Mouse (Mus musculus) limb, embryonic 13.5 days (tissue): ENCODE results near the gene Dnajc4. TPM values are rescaled to one million over a fixed set of nuclear protein-coding genes. Genes with fewer than 3 reads are reported as not detected.
A peak's percentile ranks its signal among the peaks of the same experiment; 100 is the strongest.
"Not testable (repeated sequence)": the region's sequence is repeated elsewhere in the genome, so short reads cannot be mapped to it uniquely, and the experiment has no call there.

Source experiments
- ATAC-seq: fragments of 200-750 bp; cut with Nextera tagmentation; 2 replicates; pipeline ENCODE4 v1.8.0; 2017; ENCODE audit warnings: low read depth, moderate number of reproducible peaks, moderate TSS enrichment; ENCODE audit not compliant: low FRiP score
- H3K27ac ChIP-seq: fragments of 300-500 bp; sonication (generic); 2 replicates; pipeline ENCODE4 v1.5.1; 2015; ENCODE audit warnings: inconsistent platforms, mild to moderate bottlenecking, moderate library complexity
- H3K27me3 ChIP-seq: fragments of 300-500 bp; sonication (generic); 2 replicates; pipeline ENCODE4 v1.6.1; 2015; ENCODE audit warnings: mild to moderate bottlenecking, inconsistent platforms
- H3K36me3 ChIP-seq: fragments of 300-500 bp; sonication (generic); 2 replicates; pipeline ENCODE4 v1.6.1; 2015; ENCODE audit warnings: inconsistent platforms, mild to moderate bottlenecking, moderate library complexity
- H3K4me1 ChIP-seq: fragments of 300-500 bp; sonication (generic); 2 replicates; pipeline ENCODE4 v1.6.1; 2015; ENCODE audit warnings: inconsistent platforms
- H3K4me2 ChIP-seq: fragments of 300-500 bp; sonication (generic); replicated peaks from 2 replicates; pipeline ENCODE4 v1.6.1; 2015; ENCODE audit warnings: inconsistent platforms, mild to moderate bottlenecking, moderate library complexity
- H3K4me3 ChIP-seq: fragments of 300-500 bp; sonication (generic); 2 replicates; pipeline ENCODE4 v1.5.1; 2015; ENCODE audit warnings: moderate library complexity, mild to moderate bottlenecking, inconsistent platforms
- H3K9ac ChIP-seq: fragments of 300-500 bp; sonication (generic); 2 replicates; pipeline ENCODE4 v1.6.1; 2015; ENCODE audit warnings: mild to moderate bottlenecking, inconsistent platforms
- H3K9me3 ChIP-seq: fragments of 300-500 bp; sonication (generic); 2 replicates; pipeline ENCODE4 v1.6.1; 2016; ENCODE audit warnings: inconsistent platforms
- WGBS: fragments of 180-500 bp; shearing (Covaris S2); methylation state at CpG from one replicate; pipeline ENCODE4 v1.1.7; 2015; 5-methylcytosine and 5-hydroxymethylcytosine counted together
- polyA plus RNA-seq: library from polyadenylated mRNA; unstranded; fragments of >200 nt; fragmentation: Nextera tagmentation; extraction: Ambion mirVana; gene quantifications from 2 replicates; pipeline ENCODE4 v1.2.1, GENCODE M21; 2015

Dnajc4 gene
- polyA plus RNA-seq, 1 experiment from 2014 or later, result 22.2 TPM

- no peaks in the 10 kb centered on the region for H3K27me3 ChIP-seq
- H3K27ac ChIP-seq, result peak overlapping the region; percentile 73
- peak overlapping the region; percentile 92 for H3K4me2 ChIP-seq
- WGBS, result 65% methylated on average over 14 of the region's 14 CpGs
- H3K4me1 ChIP-seq, result peaks cover 44% of the 10 kb centered on the region
- H3K9ac ChIP-seq, result peak overlapping the region; percentile 65
- peak overlapping the region; percentile 60 for H3K4me3 ChIP-seq
- ATAC-seq, result no peak
- peaks cover 8% of the 10 kb centered on the region; the same call in 1 of the 2 replicates for H3K36me3 ChIP-seq
- H3K9me3 ChIP-seq, result no peaks in the 10 kb centered on the region
Observed at GRCm38 (mm10) chr19:6993011-6993770, 819 bp upstream of the Dnajc4 start.

- not testable (repeated sequence) for H3K9ac ChIP-seq, H3K9me3 ChIP-seq, H3K36me3 ChIP-seq, ATAC-seq, H3K4me2 ChIP-seq, H3K27ac ChIP-seq, H3K4me3 ChIP-seq, H3K27me3 ChIP-seq
- WGBS, result 94% methylated on average over 6 of the region's 6 CpGs
- peaks cover 44% of the 10 kb centered on the region for H3K4me1 ChIP-seq
Observed at GRCm38 (mm10) chr19:6991166-6991565, 1.2 kb downstream of the Dnajc4 start.

GRCm38 (mm10) chr19:6990712-6991111 lies 1.7 kb downstream of the Dnajc4 start:
- Histone ChIP-seq H3K4me2 (no peak overlapping the region), H3K4me1 (peaks cover 48% of the 10 kb centered on the region), H3K36me3 (0 out of 2 replicates have a peak, but pooled peaks cover 4% of the 10 kb centered on the region), H3K9me3 (no peaks in the 10 kb centered on the region), H3K4me3 (no peak overlapping the region), H3K27me3 (no peaks in the 10 kb centered on the region), H3K9ac (no peak overlapping the region), H3K27ac (no peak overlapping the region)
- 85% methylated on average over 6 of the region's 6 CpGs for WGBS
- no peak for ATAC-seq

GRCm38 (mm10) chr19:6989251-6989650 lies 3.1 kb downstream of the Dnajc4 start:
- 90% methylated on average over 8 of the region's 8 CpGs for whole genome bisulfite sequencing

GRCm38 (mm10) chr19:6987904-6988285 lies 4.5 kb downstream of the Dnajc4 start:
- peak overlapping the region; percentile 90 for H3K4me2 ChIP-seq
- H3K27ac ChIP-seq, result peak overlapping the region; percentile 83; the same call in 1 of the 2 replicates
- 3% methylated on average over 8 of the region's 8 CpGs for WGBS
- peaks cover 28% of the 10 kb centered on the region for H3K36me3 ChIP-seq
- no peaks in the 10 kb centered on the region for H3K27me3 ChIP-seq
- peak overlapping the region; percentile 87 for H3K4me3 ChIP-seq
- peak overlapping the region; percentile 94 for H3K9ac ChIP-seq
- no peaks in the 10 kb centered on the region for H3K9me3 ChIP-seq
- H3K4me1 ChIP-seq, result peaks cover 28% of the 10 kb centered on the region
- no peak for ATAC-seq

More at GRCm38 (mm10) chr19:6989251-6989650, 3.1 kb downstream of the Dnajc4 start:
- H3K4me3 ChIP-seq, result no peak overlapping the region
- no peaks in the 10 kb centered on the region for H3K27me3 ChIP-seq
- no peak for ATAC-seq
- H3K4me2 ChIP-seq, result no peak overlapping the region
- H3K27ac ChIP-seq, result no peak overlapping the region
- no peaks in the 10 kb centered on the region for H3K9me3 ChIP-seq
- peaks cover 35% of the 10 kb centered on the region for H3K4me1 ChIP-seq
- peaks cover 16% of the 10 kb centered on the region for H3K36me3 ChIP-seq
- H3K9ac ChIP-seq, result no peak overlapping the region

GRCm38 (mm10) chr19:6987061-6987903 lies 5.1 kb downstream of the Dnajc4 start, which contains the start of gene Vegfb:
Gene Vegfb (minus strand): TSS chr19:6987651.
- WGBS, result 2% methylated on average over 70 of the region's 85 CpGs
- peak within 1 kb of the TSS; percentile 83 for H3K27ac ChIP-seq

GRCm38 (mm10) chr19:6985951-6986708 lies 6.2 kb downstream of the Dnajc4 start:
- peak overlapping the region; percentile 90 for H3K4me2 ChIP-seq
- no peaks in the 10 kb centered on the region for H3K27me3 ChIP-seq
- H3K9me3 ChIP-seq, result no peaks in the 10 kb centered on the region
- WGBS, result 82% methylated on average over 10 of the region's 10 CpGs
- peak overlapping the region; percentile 94 for H3K9ac ChIP-seq
- H3K36me3 ChIP-seq, result peaks cover 42% of the 10 kb centered on the region
- ATAC-seq, result no peak
- H3K4me3 ChIP-seq, result peak overlapping the region; percentile 87
- 0 out of 2 replicates have a peak overlapping the region, but pooled peaks have one; percentile 83 for H3K27ac ChIP-seq
- peaks cover 23% of the 10 kb centered on the region for H3K4me1 ChIP-seq

More at GRCm38 (mm10) chr19:6987061-6987903, 5.1 kb downstream of the Dnajc4 start, which contains the start of gene Vegfb:
- H3K9me3 ChIP-seq, result no peaks in the 10 kb centered on the region
- peaks cover 34% of the 10 kb centered on the region for H3K36me3 ChIP-seq
- ATAC-seq, result peak; percentile 66
- H3K4me3 ChIP-seq, result peak within 1 kb of the TSS; percentile 87
- H3K27me3 ChIP-seq, result no peaks in the 10 kb centered on the region
- H3K4me2 ChIP-seq, result peak within 1 kb of the TSS; percentile 90
- H3K9ac ChIP-seq, result peak within 1 kb of the TSS; percentile 94
- peaks cover 26% of the 10 kb centered on the region for H3K4me1 ChIP-seq

- WGBS, result 80% methylated on average over 19 of the region's 19 CpGs
- Histone ChIP-seq H3K4me1 (peaks cover 27% of the 10 kb centered on the region), H3K4me2 (no peak overlapping the region), H3K4me3 (no peak overlapping the region), H3K36me3 (peaks cover 42% of the 10 kb centered on the region), H3K27ac (no peak overlapping the region), H3K9me3 (no peaks in the 10 kb centered on the region), H3K9ac (0 out of 2 replicates have a peak overlapping the region, but pooled peaks have one; percentile 94), H3K27me3 (no peaks in the 10 kb centered on the region)
- no peak for ATAC-seq
Observed at GRCm38 (mm10) chr19:6985300-6985699, 7.1 kb downstream of the Dnajc4 start.

GRCm38 (mm10) chr19:6983621-6984020 lies 8.8 kb downstream of the Dnajc4 start:
- Histone ChIP-seq H3K9ac (no peak overlapping the region), H3K36me3 (peaks cover 41% of the 10 kb centered on the region), H3K4me3 (no peak overlapping the region), H3K9me3 (no peaks in the 10 kb centered on the region), H3K27me3 (no peaks in the 10 kb centered on the region), H3K4me1 (peaks cover 36% of the 10 kb centered on the region), H3K4me2 (no peak overlapping the region), H3K27ac (no peak overlapping the region)
- ATAC-seq, result no peak
- WGBS, result 95% methylated on average over 5 of the region's 5 CpGs

GRCm38 (mm10) chr19:6981465-6981864 lies 10.9 kb downstream of the Dnajc4 start:
- 90% methylated on average over 4 of the region's 4 CpGs for WGBS
- Histone ChIP-seq H3K9me3 (no peaks in the 10 kb centered on the region), H3K27ac (no peak overlapping the region), H3K4me3 (peak overlapping the region; percentile 70), H3K4me2 (peak overlapping the region; percentile 93), H3K36me3 (peaks cover 56% of the 10 kb centered on the region), H3K4me1 (peaks cover 46% of the 10 kb centered on the region), H3K9ac (0 out of 2 replicates have a peak overlapping the region, but pooled peaks have one; percentile 35), H3K27me3 (no peaks in the 10 kb centered on the region)
- no peak for ATAC-seq

GRCm38 (mm10) chr19:6980381-6981093 lies 11.8 kb downstream of the Dnajc4 start, which contains the start of gene Fkbp2:
Gene Fkbp2 (minus strand): TSS chr19:6980501.
- H3K9me3 ChIP-seq, result no peaks in the 10 kb centered on the region
- H3K36me3 ChIP-seq, result peaks cover 55% of the 10 kb centered on the region
- H3K27me3 ChIP-seq, result no peaks in the 10 kb centered on the region
- peak within 1 kb of the TSS; percentile 82 for H3K9ac ChIP-seq
- H3K4me3 ChIP-seq, result peak within 1 kb of the TSS; percentile 70
- H3K4me2 ChIP-seq, result peak within 1 kb of the TSS; percentile 93
- peaks cover 47% of the 10 kb centered on the region for H3K4me1 ChIP-seq
- peak; percentile 88 for ATAC-seq
- WGBS, result 1% methylated on average over 38 of the region's 38 CpGs
- peak within 1 kb of the TSS; percentile 87 for H3K27ac ChIP-seq
